Mouse (Mus musculus): ENCODE data around the gene Lmx1b. TPM values are rescaled to one million over a fixed set of nuclear protein-coding genes. Genes with fewer than 3 reads are reported as not detected.

The Lmx1b gene
- total and polyA plus RNA-seq, 3 experiments = not detected

- no peak overlapping the region for H3K4me2 ChIP-seq (ENCODE audit: insufficient read depth, low read depth, poor library complexity, severe bottlenecking)
- H3K4me1 ChIP-seq (ENCODE audit: control insufficient read depth in 1 of 2, insufficient read depth in 2 of 2) = no peaks in the 10 kb centered on the region
- no peak overlapping the region for H3K9ac ChIP-seq (ENCODE audit: insufficient read depth, low read depth)
- H3K36me3 ChIP-seq (replicated peaks in 1 of 2; ENCODE audit: control insufficient read depth in 1 of 2, insufficient read depth in 1 of 2, low read length in 1 of 2) = no peaks in the 10 kb centered on the region
- dilution Hi-C loops (cut with MboI; ENCODE audit: extremely low pct_ligation_motif_present, extremely low pct_unique_long_range_greater_than_20kb, low sequenced_read_pairs) = no loop called here
- no peak overlapping the region for H3K27ac ChIP-seq (ENCODE audit: insufficient read depth, low read depth)
- peaks cover 67% of the 10 kb centered on the region for H3K27me3 ChIP-seq (replicated peaks)
- H3K79me2 ChIP-seq (replicated peaks; ENCODE audit: control insufficient read depth, extremely low read depth, insufficient read depth, poor library complexity, severe bottlenecking) = no peaks in the 10 kb centered on the region
- H3K4me3 ChIP-seq (replicated peaks in 1 of 3; ENCODE audit: low read depth in 2 of 3, low read length in 2 of 3, poor library complexity in 1 of 3) = no peak overlapping the region
- H3K9me3 ChIP-seq (replicated peaks; ENCODE audit: low read length) = peaks cover 29% of the 10 kb centered on the region
- TF ChIP-seq MAX (IDR thresholded peaks at IDR 0.05; ENCODE audit: low read length) (no peak), ELF1 (IDR thresholded peaks at IDR 0.05; ENCODE audit: low read depth, low read length) (no peak), RCOR1 (conservative IDR thresholded peaks at IDR 0.05; ENCODE audit: low read depth, low read length) (no peak), POLR2A (IDR thresholded peaks at IDR 0.05; ENCODE audit: low read depth, low read length) (no peak), MYC (IDR thresholded peaks at IDR 0.05; ENCODE audit: low read depth, low read length) (no peak), MAFK (IDR thresholded peaks at IDR 0.05; ENCODE audit: insufficient replicate concordance, low read length) (no peak), JUN (IDR thresholded peaks at IDR 0.05; ENCODE audit: insufficient read depth, low read depth, low read length) (no peak)
- no peak for DNase-seq (ENCODE audit: extremely low read depth)
- in situ Hi-C loops (cut with MboI; ENCODE audit: low pct_ligation_motif_present, low pct_unique_long_range_greater_than_20kb, low sequenced_read_pairs) = no loop called here
These were observed 3.0 kb downstream of the Lmx1b start for GRCm38 (mm10) chr2:33637288-33637687.

- Histone ChIP-seq H3K4me3 (replicated peaks in 1 of 3; ENCODE audit: low read depth in 2 of 3, low read length in 2 of 3, poor library complexity in 1 of 3) (no peak overlapping the region), H3K27ac (ENCODE audit: insufficient read depth, low read depth) (no peak overlapping the region), H3K79me2 (replicated peaks; ENCODE audit: control insufficient read depth, extremely low read depth, insufficient read depth, poor library complexity, severe bottlenecking) (no peaks in the 10 kb centered on the region), H3K36me3 (replicated peaks in 1 of 2; ENCODE audit: control insufficient read depth in 1 of 2, insufficient read depth in 1 of 2, low read length in 1 of 2) (no peaks in the 10 kb centered on the region), H3K27me3 (replicated peaks) (peaks cover 73% of the 10 kb centered on the region), H3K9me3 (replicated peaks; ENCODE audit: low read length) (peaks cover 24% of the 10 kb centered on the region), H3K4me2 (ENCODE audit: insufficient read depth, low read depth, poor library complexity, severe bottlenecking) (no peak overlapping the region), H3K4me1 (ENCODE audit: control insufficient read depth in 1 of 2, insufficient read depth in 2 of 2) (no peaks in the 10 kb centered on the region), H3K9ac (ENCODE audit: insufficient read depth, low read depth) (no peak overlapping the region)
- in situ Hi-C loops (cut with MboI; ENCODE audit: low pct_ligation_motif_present, low pct_unique_long_range_greater_than_20kb, low sequenced_read_pairs) (no loop called here), dilution Hi-C loops (cut with MboI; ENCODE audit: extremely low pct_ligation_motif_present, extremely low pct_unique_long_range_greater_than_20kb, low sequenced_read_pairs) (no loop called here)
- DNase-seq (ENCODE audit: extremely low read depth) = no peak
- no peak for TF ChIP-seq TCF12 (IDR thresholded peaks at IDR 0.05; ENCODE audit: low read depth, low read length)
- no peak for TF ChIP-seq POLR2AphosphoS2 (IDR thresholded peaks at IDR 0.05; ENCODE audit: low read depth, low read length)
- TF ChIP-seq CTCF (conservative IDR thresholded peaks at IDR 0.05 in 1 of 2, IDR thresholded peaks at IDR 0.05 in 1 of 2; ENCODE audit: low read depth in 2 of 2, low read length in 2 of 2) = no peak
- TF ChIP-seq MEF2A (IDR thresholded peaks at IDR 0.05; ENCODE audit: borderline replicate concordance, low read depth, low read length) = no peak
- no peak for TF ChIP-seq NELFE (IDR thresholded peaks at IDR 0.05; ENCODE audit: low read depth, low read length)
- TF ChIP-seq ELF1 (IDR thresholded peaks at IDR 0.05; ENCODE audit: low read depth, low read length) = no peak
- TF ChIP-seq E2F4 (IDR thresholded peaks at IDR 0.05; ENCODE audit: insufficient replicate concordance, low read depth, low read length) = no peak
- no peak for TF ChIP-seq MAZ (IDR thresholded peaks at IDR 0.05; ENCODE audit: low read depth, low read length)
- TF ChIP-seq ETS1 (conservative IDR thresholded peaks at IDR 0.05; ENCODE audit: low read depth, low read length) = no peak
- TF ChIP-seq ZMIZ1 (IDR thresholded peaks at IDR 0.05; ENCODE audit: low read depth, low read length) = no peak
- TF ChIP-seq UBTF (IDR thresholded peaks at IDR 0.05; ENCODE audit: low read depth, low read length) = no peak
- TF ChIP-seq SIN3A (IDR thresholded peaks at IDR 0.05; ENCODE audit: low read length) = no peak
- TF ChIP-seq HCFC1 (IDR thresholded peaks at IDR 0.05; ENCODE audit: low read depth, low read length) = no peak
- TF ChIP-seq MAX (IDR thresholded peaks at IDR 0.05; ENCODE audit: low read length) = no peak
- no peak for TF ChIP-seq USF2 (conservative IDR thresholded peaks at IDR 0.05; ENCODE audit: low read depth, low read length)
- TF ChIP-seq POLR2A (IDR thresholded peaks at IDR 0.05; ENCODE audit: low read depth, low read length) = no peak
- TF ChIP-seq PAX5 (IDR thresholded peaks at IDR 0.05; ENCODE audit: low read length) = no peak
These were observed 3.6 kb downstream of the Lmx1b start for GRCm38 (mm10) chr2:33636628-33637188.
